Mouse (Mus musculus) midbrain, embryonic 11.5 days (tissue): ENCODE data around the gene Glipr1l3. TPM values are rescaled to one million over a fixed set of nuclear protein-coding genes. Genes with fewer than 3 reads are reported as not detected.
"Not testable (repeated sequence)": the region's sequence is repeated elsewhere in the genome, so short reads cannot be mapped to it uniquely, and the experiment has no call there.

Experiments used
- ATAC-seq: fragments of 200-750 bp; cut with Nextera tagmentation; 2 replicates; pipeline ENCODE4 v1.8.0; 2017; ENCODE audit warnings: moderate TSS enrichment, moderate library complexity; ENCODE audit not compliant: low FRiP score
- DNase-seq: peaks from one replicate; pipeline ENCODE4 v3.0.0; 2015; ENCODE audit warnings: low spot score; ENCODE audit errors: missing footprints
- H3K27ac ChIP-seq: fragments of 300-500 bp; sonication (generic); 2 replicates; pipeline ENCODE4 v1.5.1; 2014; ENCODE audit warnings: low read depth, low read length
- H3K27me3 ChIP-seq: fragments of 300-500 bp; sonication (generic); 2 replicates; pipeline ENCODE4 v1.6.1; 2014; ENCODE audit warnings: mild to moderate bottlenecking, low read length, moderate library complexity, mixed read lengths; ENCODE audit not compliant: control insufficient read depth, insufficient read depth
- H3K36me3 ChIP-seq: fragments of 300-500 bp; sonication (generic); 2 replicates; pipeline ENCODE4 v1.6.1; 2014; ENCODE audit warnings: mild to moderate bottlenecking, low read length, moderate library complexity, mixed read lengths; ENCODE audit not compliant: control insufficient read depth, insufficient read depth
- H3K4me1 ChIP-seq: fragments of 300-500 bp; sonication (generic); 2 replicates; pipeline ENCODE4 v1.6.1; 2014; ENCODE audit warnings: low read length; ENCODE audit not compliant: control insufficient read depth, insufficient read depth
- H3K4me2 ChIP-seq: fragments of 300-500 bp; sonication (generic); 2 replicates; pipeline ENCODE4 v1.6.1; 2014; ENCODE audit warnings: mild to moderate bottlenecking, moderate library complexity
- H3K4me3 ChIP-seq: fragments of 300-500 bp; sonication (generic); 2 replicates; pipeline ENCODE4 v1.5.1; 2014; ENCODE audit warnings: low read depth, low read length
- H3K9ac ChIP-seq: fragments of 300-500 bp; sonication (generic); 2 replicates; pipeline ENCODE4 v1.6.1; 2014; ENCODE audit warnings: low read length
- H3K9me3 ChIP-seq: fragments of 300-500 bp; sonication (generic); 2 replicates; pipeline ENCODE4 v1.6.1; 2016; ENCODE audit warnings: low read length; ENCODE audit not compliant: control insufficient read depth
- WGBS: fragments of 180-500 bp; shearing (Covaris S2); extraction: QIAGEN DNeasy Blood & Tissue Kit; methylation state at CpG from one replicate; pipeline ENCODE4 v1.1.7; 2014; 5-methylcytosine and 5-hydroxymethylcytosine counted together
- polyA plus RNA-seq: library from polyadenylated mRNA; unstranded; fragments of >200 nt; fragmentation: Nextera tagmentation; extraction: Ambion mirVana; gene quantifications from 2 replicates; pipeline ENCODE4 v1.2.1, GENCODE M21; 2014

Gene Glipr1l3
- polyA plus RNA-seq, 1 experiment from 2014 or later, result 0.15 TPM

GRCm38 (mm10) chr10:112132194-112132593 is 27.9 kb downstream of the Glipr1l3 start:
- Histone ChIP-seq H3K27ac (no peak overlapping the region), H3K4me2 (no peak overlapping the region), H3K27me3 (no peaks in the 10 kb centered on the region), H3K36me3 (no peaks in the 10 kb centered on the region), H3K9me3 (no peaks in the 10 kb centered on the region), H3K9ac (no peak overlapping the region), H3K4me3 (no peak overlapping the region), H3K4me1 (no peaks in the 10 kb centered on the region)
- 92% methylated on average over 3 of the region's 3 CpGs for WGBS
- no peak for DNase-seq
- no peak for ATAC-seq

GRCm38 (mm10) chr10:112127682-112128230 is 32.4 kb downstream of the Glipr1l3 start:
- H3K27me3 ChIP-seq, H3K9me3 ChIP-seq, H3K4me1 ChIP-seq, H3K4me3 ChIP-seq, ATAC-seq, DNase-seq, H3K9ac ChIP-seq, H3K27ac ChIP-seq, H3K4me2 ChIP-seq, H3K36me3 ChIP-seq: not testable (repeated sequence)
- 80% methylated on average over 6 of the region's 6 CpGs for WGBS

- not testable (repeated sequence) for H3K9ac ChIP-seq, H3K4me3 ChIP-seq, H3K36me3 ChIP-seq, H3K27ac ChIP-seq, DNase-seq, H3K9me3 ChIP-seq, H3K27me3 ChIP-seq, H3K4me1 ChIP-seq, H3K4me2 ChIP-seq, ATAC-seq
- WGBS, result 82% methylated on average over 2 of the region's 2 CpGs
These were observed 35.0 kb downstream of the Glipr1l3 start for GRCm38 (mm10) chr10:112125090-112125489.

- no peaks in the 10 kb centered on the region for H3K27me3 ChIP-seq
- H3K27ac ChIP-seq, result no peak overlapping the region
- WGBS, result 92% methylated on average over 7 of the region's 7 CpGs
- no peaks in the 10 kb centered on the region for H3K36me3 ChIP-seq
- H3K4me3 ChIP-seq, result no peak overlapping the region
- DNase-seq, result no peak
- no peak overlapping the region for H3K9ac ChIP-seq
- H3K4me2 ChIP-seq, result no peak overlapping the region
- no peaks in the 10 kb centered on the region for H3K4me1 ChIP-seq
- H3K9me3 ChIP-seq, result no peaks in the 10 kb centered on the region
- no peak for ATAC-seq
These were observed 49.7 kb downstream of the Glipr1l3 start for GRCm38 (mm10) chr10:112110401-112110800.

- not testable (repeated sequence) for H3K4me1 ChIP-seq, H3K27ac ChIP-seq, H3K9ac ChIP-seq, H3K36me3 ChIP-seq, H3K9me3 ChIP-seq, H3K4me3 ChIP-seq, H3K27me3 ChIP-seq, H3K4me2 ChIP-seq
- WGBS, result 5% methylated on average over 5 of the region's 5 CpGs
- DNase-seq (peak; percentile 96), ATAC-seq (peak; percentile 61)
These were observed 54.3 kb downstream of the Glipr1l3 start for GRCm38 (mm10) chr10:112105785-112106184.

Other genes starting within 250 kb of the Glipr1l3 start
- gene Krr1, start 187.7 kb downstream of the Glipr1l3 start, polyA plus RNA-seq, result 69.0 and 82.0 TPM in 2 replicates
- gene Glipr1, start 157.7 kb downstream of the Glipr1l3 start, polyA plus RNA-seq, result 0.49 and 0.57 TPM in 2 replicates
- not detected in 2 replicates for gene Glipr1l1, start 100.1 kb downstream of the Glipr1l3 start, polyA plus RNA-seq
- gene Glipr1l2, start 77.0 kb downstream of the Glipr1l3 start, polyA plus RNA-seq, result not detected in 2 replicates
- gene Caps2, start 3.3 kb upstream of the Glipr1l3 start, polyA plus RNA-seq, result 0.40 and 0.51 TPM in 2 replicates
- 3.3 and 3.4 TPM in 2 replicates for gene Kcnc2, start 110.8 kb upstream of the Glipr1l3 start, polyA plus RNA-seq